Mouse (Mus musculus) heart, postnatal 4 days (tissue): Measurements from ENCODE around the gene Itga10. TPM values are rescaled to one million over a fixed set of nuclear protein-coding genes. Genes with fewer than 3 reads are reported as not detected.
"Not testable (repeated sequence)": the region's sequence is repeated elsewhere in the genome, so short reads cannot be mapped to it uniquely, and the experiment has no call there.

ENCODE experiments used
- DNase-seq: peaks from one replicate; pipeline ENCODE4 v3.0.0; 2021
- total RNA-seq, 2 experiments: library from RNA; stranded (reverse); gene quantifications; 2 replicates each; pipeline ENCODE4 v1.2.3; 2021

Itga10 gene
- 1 to 10 TPM; 1.0 to 1.3 TPM for total RNA-seq

GRCm38 (mm10) chr3:96645018-96645649 is at the start of gene Itga10:
Itga10 (plus strand) TSS chr3:96645584.
- DNase-seq: peak; percentile 65

GRCm38 (mm10) chr3:96595661-96596060 is 49.7 kb upstream of the Itga10 start:
- DNase-seq: no peak

DNA sequence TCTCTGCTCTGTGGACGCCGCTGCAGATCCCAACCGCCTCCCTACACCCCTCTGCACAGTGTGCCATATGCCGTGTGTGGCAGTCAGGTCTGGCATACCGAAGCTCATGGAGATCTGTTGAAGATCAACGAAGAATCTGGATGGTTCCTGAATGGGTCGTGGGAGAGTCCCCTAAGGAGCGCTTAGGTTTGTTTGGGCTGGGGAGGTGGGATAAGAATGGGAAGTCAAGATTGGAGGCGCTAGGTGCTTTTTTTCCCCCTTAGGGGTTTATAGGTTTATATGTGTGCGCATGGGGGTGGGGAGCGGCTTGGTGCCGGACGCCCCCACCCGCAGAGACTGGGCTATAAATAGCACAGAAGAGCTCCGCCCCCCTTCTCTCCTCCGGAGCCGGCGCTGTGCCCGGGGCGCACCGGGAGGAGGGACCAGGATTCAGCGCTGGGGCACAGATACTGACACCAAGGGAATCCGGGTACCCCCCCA is 49.1 kb upstream of the Itga10 start, which contains the start of gene Ankrd34a:
TSS of gene Ankrd34a (plus strand) at position 409 of the 480 bp plus-strand sequence.
- peak; percentile 70 for DNase-seq

DNA sequence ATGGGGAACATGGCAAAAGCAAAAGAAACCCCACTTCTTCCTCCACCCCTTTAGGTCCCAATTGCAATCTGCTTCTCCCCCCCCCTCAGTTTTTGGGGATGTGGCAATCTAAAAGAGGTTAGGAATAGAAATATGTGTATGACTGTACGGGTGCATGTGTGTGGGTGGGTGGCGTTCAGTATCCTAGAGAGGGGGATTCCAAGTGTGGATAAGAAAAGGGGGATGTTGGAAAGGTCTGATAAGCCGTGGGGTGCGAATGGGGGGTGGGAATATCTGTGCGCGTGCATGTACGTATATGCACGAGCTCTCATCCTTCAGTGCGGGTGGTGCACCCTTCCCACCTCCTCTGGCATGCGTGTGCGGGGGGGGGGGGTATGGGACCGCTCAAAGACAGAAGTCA is 48.5 kb upstream of the Itga10 start:
- DNase-seq: no peak

DNA sequence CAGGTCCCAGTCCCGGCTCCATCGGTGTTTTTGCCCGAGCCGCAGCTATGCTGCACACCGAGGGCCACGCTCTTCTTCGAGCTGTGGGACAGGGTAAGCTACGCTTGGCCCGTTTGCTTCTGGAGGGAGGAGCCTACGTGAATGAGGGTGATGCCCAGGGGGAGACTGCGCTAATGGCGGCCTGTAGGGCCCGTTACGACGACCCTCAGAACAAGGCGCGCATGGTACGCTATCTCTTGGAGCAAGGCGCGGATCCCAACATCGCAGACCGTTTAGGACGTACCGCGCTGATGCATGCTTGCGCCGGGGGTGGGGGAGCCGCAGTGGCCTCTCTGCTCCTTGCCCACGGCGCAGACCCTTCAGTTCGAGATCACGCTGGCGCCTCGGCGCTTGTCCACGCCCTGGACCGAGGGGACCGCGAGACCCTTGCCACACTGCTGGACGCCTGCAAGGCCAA is 47.9 kb upstream of the Itga10 start:
- peak; percentile 33 for DNase-seq

GRCm38 (mm10) chr3:96598156-96599068 is 47.0 kb upstream of the Itga10 start:
- DNase-seq: peak; percentile 81

- no peak for DNase-seq
Measured at GRCm38 (mm10) chr3:96599069-96599393, 46.4 kb upstream of the Itga10 start.

DNA sequence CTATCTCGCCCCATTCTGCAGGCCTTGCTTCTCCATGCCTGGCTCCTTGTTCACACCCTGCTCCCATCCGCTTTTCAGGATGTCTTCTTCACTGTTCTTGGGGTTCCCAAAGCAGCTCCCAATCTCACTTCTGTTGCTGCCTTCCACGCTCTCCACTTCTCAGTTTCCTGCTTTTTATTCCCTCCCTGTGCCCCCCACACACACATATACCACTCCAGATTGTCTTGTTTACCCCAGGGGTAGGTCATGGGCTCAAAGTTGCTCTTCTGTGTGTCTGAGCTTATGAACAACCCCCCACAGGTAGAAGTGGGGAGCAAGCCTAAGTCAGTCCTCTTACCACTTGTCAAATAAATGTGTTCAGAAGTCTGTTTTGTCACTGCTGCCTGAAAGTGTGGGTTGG is 46.0 kb upstream of the Itga10 start:
- DNase-seq: no peak

- DNase-seq: peak; percentile 95
Measured at GRCm38 (mm10) chr3:96600639-96601250, 44.6 kb upstream of the Itga10 start, which contains the start of gene Lix1l. Lix1l (plus strand) TSS chr3:96601149.

DNA sequence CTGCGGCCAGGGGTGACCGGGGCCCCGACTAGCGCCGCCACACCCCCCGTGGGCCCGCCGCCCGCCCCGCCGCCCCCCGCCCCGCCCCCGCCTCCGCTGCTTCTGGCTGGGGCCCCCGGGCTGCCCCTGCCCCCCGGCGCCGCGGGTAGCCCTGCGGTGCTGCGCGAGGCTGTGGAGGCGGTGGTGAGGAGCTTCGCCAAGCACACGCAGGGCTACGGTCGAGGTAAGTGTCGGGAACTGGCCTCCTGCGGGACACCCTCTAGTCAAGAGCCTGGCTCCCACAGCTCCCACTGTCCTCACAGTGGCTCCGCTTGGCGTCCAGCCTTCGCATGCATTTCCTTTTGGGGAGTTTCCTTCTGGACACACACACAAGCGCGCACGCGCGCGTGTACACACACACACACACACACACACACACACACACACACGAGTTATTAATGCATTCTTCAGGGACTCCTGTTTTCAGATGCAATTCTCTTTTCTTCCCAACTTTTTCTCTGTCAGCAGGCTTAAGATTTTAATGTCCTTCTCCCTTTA is 44.1 kb upstream of the Itga10 start:
- DNase-seq: peak; percentile 86

DNA sequence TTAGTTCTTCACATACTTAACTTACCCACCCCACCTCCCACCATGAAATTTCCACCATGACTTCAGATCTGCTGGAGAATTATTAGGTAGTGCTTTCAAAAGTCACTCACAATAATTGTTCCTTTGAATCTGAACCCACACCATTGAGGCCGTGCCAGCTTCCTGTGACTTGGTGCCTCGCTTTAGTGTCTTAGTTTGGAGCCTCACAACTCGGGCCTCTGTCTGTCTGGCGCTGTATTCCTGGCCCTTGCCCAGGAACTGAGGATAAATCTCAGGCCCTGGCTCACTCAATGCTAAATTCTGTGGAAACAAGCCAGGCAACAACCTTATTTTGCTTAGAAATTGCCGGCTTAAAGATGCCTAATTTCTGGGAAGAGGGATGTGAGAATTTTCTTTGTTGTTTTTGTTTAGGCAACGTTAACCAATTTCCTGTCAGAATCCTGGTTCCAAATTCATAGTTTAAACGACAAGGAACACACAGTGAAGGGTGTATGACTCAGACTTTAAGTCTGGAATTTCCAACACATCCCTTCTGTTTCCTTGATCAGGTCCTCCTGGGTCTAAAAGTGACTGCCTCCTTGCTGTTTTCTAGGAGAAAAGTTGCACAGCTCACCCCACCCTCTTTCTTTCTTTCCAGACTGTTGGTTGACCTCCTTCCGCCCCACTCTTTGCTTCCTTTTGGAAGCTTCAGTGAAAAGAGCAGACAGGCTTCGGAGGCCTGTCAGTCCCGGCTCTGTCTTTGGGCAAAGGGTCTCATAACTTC is 43.3 kb upstream of the Itga10 start:
- DNase-seq: peak; percentile 51

DNA sequence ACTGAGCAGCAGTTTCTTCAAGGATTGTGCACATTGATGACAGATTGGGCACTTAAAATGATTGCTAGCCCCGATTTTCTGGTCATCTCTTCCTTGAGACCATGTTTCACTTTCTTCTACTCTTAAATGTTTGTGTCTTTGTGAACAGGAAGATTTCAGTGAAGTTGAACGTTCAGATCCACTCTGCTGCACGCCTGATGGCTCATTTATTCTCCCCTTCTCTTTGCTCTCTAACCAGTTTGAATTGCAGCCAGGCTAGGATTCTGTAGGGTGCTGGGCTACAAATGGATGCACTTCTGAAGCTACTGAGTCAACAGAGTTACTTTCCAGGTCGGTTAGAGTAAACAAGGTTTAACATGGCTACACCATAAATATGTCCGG is 42.7 kb upstream of the Itga10 start:
- no peak for DNase-seq

DNA sequence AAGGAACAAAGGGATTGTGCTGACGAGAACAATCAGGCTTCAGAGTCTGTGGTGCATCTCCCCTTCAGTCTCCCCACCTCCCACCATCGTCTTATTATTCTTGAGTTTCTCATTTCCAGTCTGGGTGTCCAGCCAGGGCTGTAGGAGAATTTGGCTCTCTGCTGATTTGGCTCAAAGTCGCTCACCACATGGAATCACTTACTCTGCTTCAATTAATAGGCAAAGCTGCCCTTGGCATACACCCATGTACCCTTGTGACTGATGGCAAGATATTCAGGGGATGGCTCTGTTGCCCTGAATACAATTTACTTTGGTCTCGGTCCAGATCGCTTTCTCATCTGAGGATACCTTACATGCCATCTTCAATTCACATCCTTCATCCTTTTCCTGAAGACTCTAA is 42.1 kb upstream of the Itga10 start:
- DNase-seq: peak; percentile 45

- DNase-seq: not testable (repeated sequence)
Measured at GRCm38 (mm10) chr3:96606007-96606406, 39.4 kb upstream of the Itga10 start.

DNA sequence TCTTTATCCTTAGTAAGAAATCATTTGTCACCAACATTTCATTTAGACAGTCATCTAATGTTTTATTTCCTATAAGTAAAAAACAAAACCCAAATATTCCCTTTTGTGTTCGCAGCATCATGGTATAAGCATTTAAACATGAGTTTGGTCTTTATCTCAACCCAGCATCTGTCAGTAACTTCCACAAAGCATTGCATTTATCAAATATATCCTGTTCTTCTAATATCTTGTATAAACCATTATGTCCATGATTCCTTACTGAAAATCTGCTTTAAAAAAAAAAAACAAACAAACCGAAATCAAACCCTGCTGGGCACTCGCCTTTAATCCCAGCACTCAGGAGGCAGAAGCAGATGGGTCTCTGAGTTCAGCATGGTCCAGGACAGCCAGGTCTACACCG is 38.8 kb upstream of the Itga10 start:
- DNase-seq: no peak

- no peak for DNase-seq
Measured at GRCm38 (mm10) chr3:96617941-96618340, 27.4 kb upstream of the Itga10 start.

GRCm38 (mm10) chr3:96623201-96623600 is 22.2 kb upstream of the Itga10 start:
- DNase-seq: no peak

GRCm38 (mm10) chr3:96629729-96630600 is 15.4 kb upstream of the Itga10 start, which contains the start of gene Rbm8a:
Rbm8a (plus strand) TSS chr3:96629933.
- DNase-seq: peak; percentile 97

- no peak for DNase-seq
Measured at GRCm38 (mm10) chr3:96632058-96632457, 13.3 kb upstream of the Itga10 start.

GRCm38 (mm10) chr3:96634015-96634414 is 11.4 kb upstream of the Itga10 start:
- DNase-seq: no peak
